Mouse (Mus musculus) erythroblast, embryonic 14.5 days (primary cell): ENCODE results near the gene Serpina10.

Experiments used
- GATA1 ChIP-seq: IDR thresholded peaks from 2 replicates; pipeline ENCODE4 v1.6.1; 2012; ENCODE audit warnings: low read length, inconsistent platforms, mixed read lengths
- TAL1 ChIP-seq: IDR thresholded peaks from 3 replicates; pipeline ENCODE4 v1.6.1; 2012; ENCODE audit warnings: low read length, inconsistent platforms, mixed read lengths

DNA sequence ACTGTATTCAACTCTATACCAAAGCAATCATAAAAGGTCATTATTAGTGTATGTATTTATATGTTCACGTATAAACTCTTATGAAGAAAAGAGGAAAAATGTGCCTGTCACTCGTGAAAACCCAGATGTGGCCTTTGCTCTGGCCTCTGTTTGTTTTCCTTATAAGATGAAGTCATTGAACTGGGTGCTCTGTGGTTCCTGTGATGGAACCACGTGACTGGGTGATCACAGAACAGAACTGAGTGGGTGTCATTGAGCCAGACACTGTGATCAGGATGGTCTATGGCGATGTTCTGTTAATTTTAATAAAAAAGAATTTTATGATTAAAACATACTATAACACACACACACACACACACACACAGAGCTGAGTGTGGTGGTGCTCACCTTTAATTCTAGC, 15.5 kb downstream of the Serpina10 start:
- no peak for TF ChIP-seq GATA1
- no peak for TF ChIP-seq TAL1
